Mouse (Mus musculus) thymus, postnatal 36 days (tissue): ENCODE measurements around the gene Fam149b.

ENCODE experiments used
- DNase-seq, 2 experiments: peaks; one replicate each; pipeline ENCODE4 v3.0.0; 2022; ENCODE audit warnings: mixed read lengths in 2 of 2

Gene Fam149b

GRCm38 (mm10) chr14:20392326-20392725 is 44.4 kb downstream of the Fam149b start:
- no peak for DNase-seq

DNA sequence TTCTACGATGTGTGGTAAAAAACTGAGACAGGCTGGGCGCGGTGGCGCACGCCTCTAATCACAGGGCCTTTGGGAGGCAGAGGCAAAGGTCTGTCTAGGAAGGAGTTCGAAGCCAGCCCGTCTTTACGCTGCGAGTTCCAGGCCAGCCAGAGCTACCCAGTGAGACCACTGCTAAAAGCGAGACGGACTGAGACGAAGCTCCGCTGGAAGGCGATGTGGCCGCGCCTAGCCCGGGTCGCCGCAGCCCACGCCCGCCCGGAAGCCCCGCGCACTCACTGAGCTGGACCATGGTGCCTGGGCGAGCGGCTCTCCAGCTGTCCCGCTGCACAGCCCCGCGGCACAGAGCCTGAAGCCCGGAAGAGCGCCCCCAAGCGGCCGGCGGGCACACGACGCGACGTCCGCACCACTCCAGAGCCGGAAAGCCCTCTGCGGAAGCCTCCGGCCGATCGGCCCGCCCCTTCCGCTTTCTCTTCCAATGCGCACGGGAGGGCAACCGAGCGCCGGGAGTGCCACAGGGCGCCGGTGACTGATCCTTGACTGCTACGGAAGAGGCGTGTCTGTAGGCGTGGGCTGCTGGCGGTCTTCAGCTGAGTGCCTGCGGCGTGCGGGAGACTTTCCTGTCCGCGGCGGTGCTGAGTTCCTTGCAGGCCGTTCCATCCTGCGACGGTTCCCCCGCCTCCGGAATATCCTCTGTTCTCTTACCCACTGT is 45.4 kb downstream of the Fam149b start, which contains the start of gene Mrps16:
Gene Mrps16 (minus strand): TSS at position 430 of the 709 bp plus-strand sequence.
- DNase-seq, result peak; percentile 91 to 97

GRCm38 (mm10) chr14:20397220-20397619 is 49.3 kb downstream of the Fam149b start:
- no peak for DNase-seq

- DNase-seq, result peak; percentile 38 to 43
Observed at GRCm38 (mm10) chr14:20398864-20399263, 50.9 kb downstream of the Fam149b start.

DNA sequence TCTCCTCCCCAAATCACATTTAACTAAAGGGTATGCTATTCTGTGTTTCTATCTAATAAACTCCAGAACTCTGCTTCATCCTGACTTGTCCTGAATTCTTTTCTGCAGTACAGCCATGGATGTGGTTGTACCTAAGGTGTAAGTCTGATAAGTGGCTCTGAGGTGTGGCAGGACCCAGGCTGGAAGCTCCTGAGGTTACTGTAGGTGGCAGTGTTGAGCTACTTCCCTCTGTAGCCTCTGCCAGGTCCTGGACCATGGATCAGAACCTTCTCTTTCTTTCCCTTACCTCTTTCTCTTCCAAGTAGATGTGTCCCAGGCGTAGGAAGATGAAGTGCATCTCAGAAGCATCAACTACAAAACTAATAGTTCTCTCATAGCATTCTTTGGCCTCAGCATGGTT is 52.1 kb downstream of the Fam149b start:
- DNase-seq, result peak in 1 of 2 experiments; percentile 16

DNA sequence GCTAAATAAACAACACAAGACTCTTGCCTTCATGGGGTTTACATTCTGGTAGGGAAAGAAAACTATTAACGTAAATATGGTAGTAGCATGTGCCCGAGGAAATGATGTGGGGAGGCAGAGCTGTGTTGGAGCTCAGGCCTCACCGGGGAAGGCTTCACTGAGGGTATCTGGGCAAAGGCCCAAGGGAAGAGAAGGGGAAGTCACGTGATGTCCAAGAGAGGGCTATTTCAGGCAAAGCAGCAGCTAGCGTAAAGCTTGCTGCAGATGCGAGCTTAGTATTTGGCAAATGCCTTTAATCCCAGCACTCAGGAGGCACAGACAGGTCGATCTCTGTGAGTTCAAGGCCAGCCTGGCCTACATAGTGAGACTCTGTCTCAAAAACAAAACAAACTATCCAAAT is 74.3 kb downstream of the Fam149b start:
- DNase-seq, result no peak

DNA sequence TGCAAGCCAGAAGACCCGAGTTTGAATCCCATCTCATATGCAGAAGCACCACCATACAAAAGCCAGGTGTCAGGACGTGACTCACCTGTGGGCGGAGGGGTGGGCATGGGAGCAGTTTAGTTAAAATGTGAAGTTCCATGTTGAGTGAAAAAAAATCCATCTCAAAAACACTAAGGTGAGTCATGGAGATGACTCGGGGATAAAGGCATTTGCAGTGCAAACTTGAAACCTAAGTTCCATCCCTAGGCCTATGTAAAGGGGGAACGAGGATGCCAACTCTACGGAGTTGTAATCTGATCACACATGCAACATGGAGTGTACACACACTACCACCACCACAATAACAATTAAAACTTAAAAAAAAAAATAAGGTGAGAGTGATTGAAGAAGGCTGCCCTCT is 75.1 kb downstream of the Fam149b start:
- no peak for DNase-seq

DNA sequence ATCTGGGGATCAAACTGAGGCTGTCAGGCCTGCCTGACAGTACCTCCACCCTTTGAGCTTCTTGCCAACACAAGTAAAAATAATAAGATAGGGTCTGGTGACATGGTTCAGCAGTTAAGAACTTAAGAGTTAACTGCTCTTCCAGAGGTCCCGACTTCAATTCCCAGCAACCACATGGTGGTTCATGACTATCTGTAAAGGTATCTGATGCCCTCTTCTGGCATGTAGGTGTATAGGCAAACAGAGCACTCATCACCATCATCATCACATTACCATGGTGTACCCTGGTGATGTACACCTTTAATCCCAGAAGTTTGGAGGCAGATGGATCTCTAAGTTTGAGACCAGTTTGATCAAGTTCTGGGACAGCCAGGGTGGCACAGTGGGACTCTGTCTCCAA is 80.6 kb downstream of the Fam149b start:
- DNase-seq, result no peak

DNA sequence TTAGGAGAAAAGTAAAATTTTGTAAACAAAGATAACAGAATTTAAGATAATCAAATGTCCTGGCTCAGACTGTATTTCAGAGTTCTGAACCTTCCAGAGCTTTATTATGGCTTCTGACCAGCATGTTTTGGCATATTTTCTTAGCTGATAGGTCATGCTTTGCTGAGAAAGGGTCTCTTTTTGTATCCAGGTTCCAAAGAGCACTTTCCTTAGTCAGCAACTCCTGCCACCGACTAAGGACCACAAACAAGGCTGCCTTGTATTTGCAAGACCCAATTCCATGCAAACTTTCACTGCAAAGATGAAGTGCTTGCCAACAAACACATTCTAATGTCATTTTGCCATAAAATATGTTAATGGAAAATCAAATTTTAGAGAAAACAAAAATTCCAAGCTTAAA is 81.9 kb downstream of the Fam149b start:
- no peak for DNase-seq

DNA sequence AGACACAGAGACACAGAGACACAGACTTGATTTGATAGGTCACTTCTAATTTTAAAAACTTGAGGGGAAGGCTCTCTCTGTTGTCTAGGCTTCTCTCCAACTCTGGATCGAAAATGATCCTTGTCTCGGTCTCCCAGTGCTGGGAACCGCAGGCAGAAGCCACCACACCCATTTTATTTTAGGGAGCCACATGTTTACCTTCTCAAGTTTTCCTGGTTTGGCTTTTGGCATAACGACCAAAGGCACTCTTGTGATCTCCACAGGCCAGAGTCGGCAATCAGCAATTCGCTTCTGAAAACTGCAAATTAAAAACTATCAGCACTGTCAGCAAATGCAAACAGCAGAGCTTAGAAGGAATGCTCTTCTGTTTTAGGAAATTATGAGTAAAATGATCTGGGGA is 83.8 kb downstream of the Fam149b start:
- no peak for DNase-seq

- no peak for DNase-seq
Observed at GRCm38 (mm10) chr14:20432420-20432819, 84.5 kb downstream of the Fam149b start.
